Mouse (Mus musculus): ENCODE results near the gene Babam1.
A peak's percentile ranks its signal among the peaks of the same experiment; 100 is the strongest.

DNA sequence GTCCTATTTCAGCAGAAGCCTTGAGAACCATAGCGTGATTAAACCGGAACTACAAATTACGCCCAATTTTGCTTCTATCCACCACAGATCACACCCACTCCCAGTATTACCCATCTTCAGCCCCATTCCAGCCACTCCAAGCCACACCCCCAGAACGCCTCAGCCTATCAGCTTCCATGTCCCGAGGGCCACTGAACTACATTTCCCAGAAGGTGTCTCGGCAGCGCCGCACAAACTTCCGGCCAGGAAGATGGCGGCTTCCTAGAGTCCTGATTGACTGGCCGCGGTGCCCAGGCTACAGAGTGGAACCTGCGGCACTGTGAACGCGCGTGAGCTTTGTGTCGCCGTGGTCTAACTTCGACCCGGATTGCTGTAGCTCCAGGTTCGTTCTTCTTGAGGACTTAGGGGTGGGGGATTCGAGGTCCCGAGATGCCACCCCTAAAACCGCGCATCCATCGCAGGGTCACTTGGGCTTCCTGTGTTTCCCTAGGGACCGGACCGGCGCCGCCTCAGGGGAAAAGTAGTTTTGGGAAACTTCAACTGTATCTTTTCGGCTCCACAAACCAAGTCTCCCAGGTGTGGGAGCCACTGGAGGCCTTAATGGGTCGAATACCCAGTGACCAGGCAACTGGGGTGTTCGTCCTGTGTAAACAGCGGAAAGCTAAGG, at the start of gene Babam1:
- no peak for TF ChIP-seq CTCF (IDR thresholded peaks at IDR 0.05; ENCODE audit: borderline replicate concordance, insufficient read depth, low read depth, low read length)
- TF ChIP-seq POLR2A (IDR thresholded peaks at IDR 0.05; ENCODE audit: borderline replicate concordance, insufficient read depth, low read length), result peak; percentile 81; the same call in 1 of the 2 replicates

Measured in cerebellum, adult 2 months (tissue).